Comparison of ENCODE assay signal across 10 mouse cellular contexts in genomic region chr5:115535635-115536034, GRCm38 (mm10). TPM values are rescaled to one million over a fixed set of nuclear protein-coding genes. Genes with fewer than 3 reads are reported as not detected.
DNase-seq lines count a peak whose midpoint lies in the region; ATAC-seq lines count a peak whose summit lies in the region.
"Had no signal": no experiment of that assay in that cellular context is flagged by ENCODE, and none has a peak within 500 bp of the region (broad histone marks: within the 10 kb centered on the region; RNA-seq: fewer than 3 reads in every experiment).

No protein-coding gene starts in this region.

- no peak for ATAC-seq in heart, embryonic 13.5 days (ENCODE audit: extremely low read depth, insufficient number of reproducible peaks, low FRiP score, low TSS enrichment)
- peak; percentile 44 for ATAC-seq in common myeloid progenitor, adult 5-6 weeks (replicated peaks; ENCODE audit: low read depth, poor library complexity, severe bottlenecking)
- no peak for ATAC-seq in limb, embryonic 13.5 days (ENCODE audit: low FRiP score, low read depth)
- peak; percentile 38 for ATAC-seq in megakaryocyte progenitor cell, adult 5-6 weeks (replicated peaks; ENCODE audit: poor library complexity)
- no peak for ATAC-seq in hindbrain, embryonic 14.5 days (ENCODE audit: low FRiP score)

- no peaks in the 10 kb centered on the region for H3K9me3 ChIP-seq in heart, embryonic 13.5 days
- H3K9me3 ChIP-seq in limb, embryonic 13.5 days: no peaks in the 10 kb centered on the region
- H3K9me3 ChIP-seq in hindbrain, embryonic 14.5 days (ENCODE audit: control insufficient read depth, low read length): no peaks in the 10 kb centered on the region
- H3K9me3 ChIP-seq: hindbrain, embryonic 15.5 days had no signal

- no peak for DNase-seq in heart, postnatal 14 days
- no peak for DNase-seq in urinary bladder, postnatal 4 days (ENCODE audit: low spot score in 2 of 2)
- DNase-seq in testis, postnatal 10 days (ENCODE audit: low spot score): no peak
- no peak for DNase-seq in hindbrain, embryonic 14.5 days (ENCODE audit: low spot score)
- DNase-seq: cerebellum, postnatal 36 days had no signal

- H3K4me2 ChIP-seq in heart, embryonic 13.5 days: peak overlapping the region; percentile 55; the same call in 1 of the 2 replicates
- peak overlapping the region; percentile 48; the same call in 1 of the 2 replicates for H3K4me2 ChIP-seq in limb, embryonic 13.5 days (replicated peaks)
- H3K4me2 ChIP-seq in hindbrain, embryonic 14.5 days (replicated peaks): no peak overlapping the region
- H3K4me2 ChIP-seq: hindbrain, embryonic 15.5 days had no signal

- no peak overlapping the region for H3K4me3 ChIP-seq in heart, embryonic 13.5 days
- no peak overlapping the region for H3K4me3 ChIP-seq in limb, embryonic 13.5 days
- H3K4me3 ChIP-seq in hindbrain, embryonic 14.5 days (replicated peaks; ENCODE audit: low read length): no peak overlapping the region
- H3K4me3 ChIP-seq: hindbrain, embryonic 15.5 days had no signal

- intact Hi-C loops in heart, postnatal 14 days (cut with DNase I): no loop called here

- no peaks in the 10 kb centered on the region for H3K27me3 ChIP-seq in heart, embryonic 13.5 days (replicated peaks)
- no peaks in the 10 kb centered on the region for H3K27me3 ChIP-seq in limb, embryonic 13.5 days
- H3K27me3 ChIP-seq in hindbrain, embryonic 14.5 days (ENCODE audit: control insufficient read depth, insufficient read depth, low read length): no peaks in the 10 kb centered on the region
- H3K27me3 ChIP-seq: hindbrain, embryonic 15.5 days had no signal

- H3K36me3 ChIP-seq in heart, embryonic 13.5 days: no peaks in the 10 kb centered on the region
- H3K36me3 ChIP-seq in limb, embryonic 13.5 days: no peaks in the 10 kb centered on the region
- H3K36me3 ChIP-seq in hindbrain, embryonic 14.5 days (replicated peaks; ENCODE audit: control insufficient read depth, insufficient read depth): no peaks in the 10 kb centered on the region
- H3K36me3 ChIP-seq: hindbrain, embryonic 15.5 days had no signal

- peak overlapping the region; percentile 71; the same call in 1 of the 2 replicates for H3K9ac ChIP-seq in heart, embryonic 13.5 days
- H3K9ac ChIP-seq in limb, embryonic 13.5 days: no peak overlapping the region
- no peak overlapping the region for H3K9ac ChIP-seq in hindbrain, embryonic 14.5 days
- H3K9ac ChIP-seq: hindbrain, embryonic 15.5 days had no signal

- H3K27ac ChIP-seq in heart, embryonic 13.5 days (replicated peaks): peak overlapping the region; percentile 95
- H3K27ac ChIP-seq in limb, embryonic 13.5 days: 0 out of 2 replicates have a peak overlapping the region, but pooled peaks have one; percentile 44
- no peak overlapping the region for H3K27ac ChIP-seq in hindbrain, embryonic 14.5 days
- H3K27ac ChIP-seq: hindbrain, embryonic 15.5 days had no signal

- WGBS in heart, embryonic 13.5 days: 25% methylated on average over 7 of the region's 7 CpGs
- WGBS in limb, embryonic 13.5 days: 29% methylated on average over 7 of the region's 7 CpGs
- 33% methylated on average over 7 of the region's 7 CpGs for WGBS in hindbrain, embryonic 14.5 days

- peaks cover 73% of the 10 kb centered on the region for H3K4me1 ChIP-seq in heart, embryonic 13.5 days
- H3K4me1 ChIP-seq in limb, embryonic 13.5 days: peaks cover 76% of the 10 kb centered on the region
- peaks cover 25% of the 10 kb centered on the region for H3K4me1 ChIP-seq in hindbrain, embryonic 14.5 days (replicated peaks; ENCODE audit: control insufficient read depth, insufficient read depth, low read length)

RNA-seq across cellular contexts. Expression of gene Rplp0, which starts 23.6 kb away (rescaled TPM):
- 1,009 and 1,125 TPM in 2 replicates for polyA plus RNA-seq in heart, embryonic 13.5 days (2015; fragmentation: Nextera tagmentation; extraction: Ambion mirVana)
- 100 to 1,000 TPM; 645 to 715 TPM for total RNA-seq in heart, postnatal 14 days (2021)
- total RNA-seq in common myeloid progenitor, adult 5-6 weeks (2017): 1,584 and 1,794 TPM in 2 replicates
- 1,446 and 1,459 TPM in 2 replicates for polyA plus RNA-seq in limb, embryonic 13.5 days (2015; fragmentation: Nextera tagmentation; extraction: Ambion mirVana)
- 3,223 and 3,257 TPM in 2 replicates for total RNA-seq in megakaryocyte progenitor cell, adult 5-6 weeks (2015)
- total RNA-seq in megakaryocyte progenitor cell, adult 5-6 weeks (2017): 1,603 and 2,013 TPM in 2 replicates
- 952 and 1,000 TPM in 2 replicates for polyA plus RNA-seq in hindbrain, embryonic 14.5 days (2014; fragmentation: Nextera tagmentation; extraction: Ambion mirVana)

RNA-seq across cellular contexts. Expression of gene Pxn, which starts 29.2 kb away (rescaled TPM):
- 29.7 and 31.7 TPM in 2 replicates for polyA plus RNA-seq in heart, embryonic 13.5 days (2015; fragmentation: Nextera tagmentation; extraction: Ambion mirVana)
- 10 to 100 TPM; 52.4 to 54.2 TPM for total RNA-seq in heart, postnatal 14 days (2021)
- 31.2 and 72.4 TPM in 2 replicates for total RNA-seq in common myeloid progenitor, adult 5-6 weeks (2017)
- 46.9 and 54.0 TPM in 2 replicates for polyA plus RNA-seq in limb, embryonic 13.5 days (2015; fragmentation: Nextera tagmentation; extraction: Ambion mirVana)
- total RNA-seq in megakaryocyte progenitor cell, adult 5-6 weeks (2015): 40.4 and 52.8 TPM in 2 replicates
- total RNA-seq in megakaryocyte progenitor cell, adult 5-6 weeks (2017): 69.6 and 73.0 TPM in 2 replicates
- polyA plus RNA-seq in hindbrain, embryonic 14.5 days (2014; fragmentation: Nextera tagmentation; extraction: Ambion mirVana): 11.3 and 12.2 TPM in 2 replicates

RNA-seq across cellular contexts. Expression of gene Gcn1l1, which starts 29.4 kb away (rescaled TPM):
- 24.6 and 26.7 TPM in 2 replicates for polyA plus RNA-seq in heart, embryonic 13.5 days (2015; fragmentation: Nextera tagmentation; extraction: Ambion mirVana)
- 10 to 100 TPM; 45.1 to 46.6 TPM for total RNA-seq in heart, postnatal 14 days (2021)
- 32.6 and 41.8 TPM in 2 replicates for total RNA-seq in common myeloid progenitor, adult 5-6 weeks (2017)
- 46.1 and 48.2 TPM in 2 replicates for polyA plus RNA-seq in limb, embryonic 13.5 days (2015; fragmentation: Nextera tagmentation; extraction: Ambion mirVana)
- 17.5 and 17.7 TPM in 2 replicates for total RNA-seq in megakaryocyte progenitor cell, adult 5-6 weeks (2015)
- 33.2 and 35.3 TPM in 2 replicates for total RNA-seq in megakaryocyte progenitor cell, adult 5-6 weeks (2017)
- 40.5 and 45.2 TPM in 2 replicates for polyA plus RNA-seq in hindbrain, embryonic 14.5 days (2014; fragmentation: Nextera tagmentation; extraction: Ambion mirVana)

RNA-seq across cellular contexts. Expression of gene Sirt4, which starts 51.1 kb away (rescaled TPM):
- polyA plus RNA-seq in heart, embryonic 13.5 days (2015; fragmentation: Nextera tagmentation; extraction: Ambion mirVana): 18.9 and 19.8 TPM in 2 replicates
- total RNA-seq in heart, postnatal 14 days (2021): 10 to 100 TPM; 17.9 to 18.7 TPM
- total RNA-seq in common myeloid progenitor, adult 5-6 weeks (2017): 3.6 and 14.3 TPM in 2 replicates
- polyA plus RNA-seq in limb, embryonic 13.5 days (2015; fragmentation: Nextera tagmentation; extraction: Ambion mirVana): 25.8 and 27.5 TPM in 2 replicates
- total RNA-seq in megakaryocyte progenitor cell, adult 5-6 weeks (2015): 9.8 and 12.3 TPM in 2 replicates
- total RNA-seq in megakaryocyte progenitor cell, adult 5-6 weeks (2017): 2.8 and 4.6 TPM in 2 replicates
- 19.1 and 20.3 TPM in 2 replicates for polyA plus RNA-seq in hindbrain, embryonic 14.5 days (2014; fragmentation: Nextera tagmentation; extraction: Ambion mirVana)

Comparison
In these comparisons a context has a peak if more than half of its experiments do, and no peak if none do; other contexts are left out.
1. ATAC-seq: peak in common myeloid progenitor, adult 5-6 weeks (single experiment) and megakaryocyte progenitor cell, adult 5-6 weeks (single experiment); none in heart, embryonic 13.5 days (single experiment), limb, embryonic 13.5 days (single experiment) and hindbrain, embryonic 14.5 days (single experiment).